Mouse (Mus musculus): Measurements from ENCODE around the gene Cul9. TPM values are rescaled to one million over a fixed set of nuclear protein-coding genes. Genes with fewer than 3 reads are reported as not detected.

Cul9 gene
- total RNA-seq, 1 experiment from 2014 or later, result 7.9 TPM

DNA sequence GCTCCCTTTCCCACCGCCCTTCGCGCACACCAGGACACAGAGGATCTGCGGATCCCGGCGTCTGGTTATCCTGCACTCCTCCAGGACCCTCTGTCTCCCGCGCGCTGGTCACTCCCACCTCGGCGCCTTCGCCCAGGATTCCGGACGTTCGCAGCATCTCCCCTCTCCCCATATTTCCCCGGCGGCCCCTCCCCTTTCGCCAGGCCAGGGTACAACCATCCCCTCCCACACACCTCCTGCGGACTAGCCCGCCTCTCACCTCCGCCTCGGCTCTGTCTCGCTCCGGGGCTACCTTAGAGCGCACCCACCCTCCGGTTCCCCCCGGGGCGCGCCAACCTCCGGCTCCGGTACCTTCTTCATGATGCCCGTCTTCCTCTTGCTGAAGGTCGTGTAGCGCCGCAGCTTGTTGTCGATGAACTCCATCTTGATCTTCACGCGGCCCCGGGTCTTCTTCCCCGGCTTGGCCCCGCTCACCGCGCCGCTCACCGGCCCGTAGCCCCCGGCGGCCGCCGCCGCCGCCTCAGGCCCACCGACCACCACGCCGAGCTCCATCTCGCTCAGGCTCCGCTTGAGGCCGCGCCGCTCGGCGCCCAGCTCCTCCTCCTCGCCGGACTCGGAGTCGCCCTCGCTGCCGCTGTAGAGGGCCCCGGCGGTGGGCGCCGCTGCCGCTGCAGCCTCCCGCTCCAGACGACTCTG, 8.9 kb upstream of the Cul9 start:
- ATAC-seq (ENCODE audit: extremely low read depth, insufficient number of reproducible peaks, low FRiP score, poor library complexity, severe bottlenecking), result no peak

- no peak for ATAC-seq (ENCODE audit: extremely low read depth, insufficient number of reproducible peaks, low FRiP score, poor library complexity, severe bottlenecking)
Observed at GRCm38 (mm10) chr17:46554646-46554976, 8.4 kb upstream of the Cul9 start.

DNA sequence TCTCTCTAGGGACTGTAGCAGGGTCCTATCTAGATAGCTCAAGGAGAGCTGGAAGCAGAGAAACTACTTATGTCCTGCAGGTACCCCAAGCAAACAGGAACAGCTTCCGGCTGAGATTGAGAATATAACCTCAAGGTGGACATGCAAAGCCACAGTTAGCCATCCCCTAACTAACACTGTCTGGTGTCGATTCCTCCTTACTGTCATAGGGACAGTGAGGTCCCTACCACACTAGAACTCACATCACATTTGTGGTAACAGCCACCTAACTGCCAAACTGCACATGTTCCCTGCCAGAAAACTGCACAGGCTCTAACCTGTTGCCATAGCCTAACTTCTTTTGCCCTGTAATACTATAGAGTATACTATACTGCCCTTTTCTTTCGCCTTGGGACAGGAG, 7.7 kb upstream of the Cul9 start:
- ATAC-seq (ENCODE audit: extremely low read depth, insufficient number of reproducible peaks, low FRiP score, poor library complexity, severe bottlenecking), result no peak

DNA sequence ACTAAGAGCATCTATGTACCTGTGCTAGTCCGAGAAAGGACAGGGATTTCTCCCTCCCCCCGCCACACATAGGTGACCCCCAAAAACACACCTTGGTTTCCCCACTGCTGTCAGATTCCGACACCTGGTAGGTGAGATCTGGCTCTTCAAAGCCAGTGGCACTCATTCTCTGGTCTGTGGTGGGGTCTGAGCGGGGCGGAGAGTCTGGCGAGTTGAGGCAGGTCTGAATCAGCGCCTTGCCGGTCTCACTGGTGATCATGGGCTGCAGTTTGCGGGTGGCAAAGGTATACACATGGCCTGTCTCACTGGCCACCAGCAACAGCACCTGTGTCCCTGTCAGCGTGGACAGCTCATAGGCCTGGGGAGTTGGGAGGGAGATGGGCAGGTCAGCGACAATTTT, 7.3 kb upstream of the Cul9 start:
- no peak for ATAC-seq (ENCODE audit: extremely low read depth, insufficient number of reproducible peaks, low FRiP score, poor library complexity, severe bottlenecking)

DNA sequence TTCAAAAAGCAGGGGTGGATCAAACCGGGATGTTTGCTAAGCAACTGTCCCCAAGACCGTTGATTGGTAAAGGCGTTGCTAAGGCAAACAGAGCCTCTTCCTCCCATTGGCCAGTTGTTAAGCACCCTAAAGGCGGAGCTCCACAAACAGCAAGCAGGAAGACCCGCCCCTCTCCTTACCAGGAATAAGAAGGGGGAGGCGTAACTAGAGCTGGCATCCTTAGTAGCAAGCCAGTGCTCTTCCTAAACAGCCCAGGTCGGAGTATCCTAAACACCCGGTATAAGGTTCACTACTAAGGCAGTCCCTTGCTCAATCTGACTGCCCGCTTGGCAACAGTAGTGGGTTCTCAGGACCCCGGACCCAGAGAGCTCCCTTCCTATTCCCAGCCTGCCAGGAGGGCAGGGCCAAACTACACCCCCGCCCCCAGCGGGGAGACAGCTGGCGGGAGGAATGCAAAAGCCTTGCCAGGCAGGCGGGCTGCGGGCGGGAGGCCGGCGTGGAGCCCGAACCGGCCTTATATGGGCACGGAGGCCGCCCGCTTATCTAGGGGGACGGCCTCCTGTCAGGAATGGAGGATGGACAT, 6.7 kb upstream of the Cul9 start:
- peak; percentile 15; the same call in 1 of the 2 replicates for ATAC-seq (ENCODE audit: extremely low read depth, insufficient number of reproducible peaks, low FRiP score, poor library complexity, severe bottlenecking)

GRCm38 (mm10) chr17:46552151-46552550, 6.0 kb upstream of the Cul9 start:
- no peak for ATAC-seq (ENCODE audit: extremely low read depth, insufficient number of reproducible peaks, low FRiP score, poor library complexity, severe bottlenecking)

DNA sequence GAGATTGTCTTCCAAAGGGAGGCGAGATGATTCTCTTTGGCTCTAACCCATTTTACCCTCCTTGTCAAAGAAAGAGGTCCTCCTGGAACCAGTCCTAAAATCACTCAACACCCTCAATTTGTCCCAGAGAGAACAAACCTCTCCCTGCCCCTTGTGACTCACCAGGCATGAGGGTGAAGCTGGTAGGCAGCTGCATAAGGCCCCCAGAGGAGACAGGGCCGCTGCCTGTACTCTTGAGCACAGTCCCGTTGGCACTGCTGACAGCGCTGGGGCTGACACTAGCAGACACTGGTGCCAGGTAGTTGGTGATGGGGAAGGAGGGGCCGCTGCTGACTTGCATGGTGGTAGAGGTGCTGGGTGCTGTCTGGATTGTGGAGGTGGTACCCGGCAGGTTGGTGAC, 5.2 kb upstream of the Cul9 start:
- no peak for ATAC-seq (ENCODE audit: extremely low read depth, insufficient number of reproducible peaks, low FRiP score, poor library complexity, severe bottlenecking)

GRCm38 (mm10) chr17:46550904-46551303, 4.7 kb upstream of the Cul9 start:
- ATAC-seq (ENCODE audit: extremely low read depth, insufficient number of reproducible peaks, low FRiP score, poor library complexity, severe bottlenecking), result no peak

- ATAC-seq (ENCODE audit: extremely low read depth, insufficient number of reproducible peaks, low FRiP score, poor library complexity, severe bottlenecking), result no peak
Observed at GRCm38 (mm10) chr17:46549642-46550041, 3.5 kb upstream of the Cul9 start.

DNA sequence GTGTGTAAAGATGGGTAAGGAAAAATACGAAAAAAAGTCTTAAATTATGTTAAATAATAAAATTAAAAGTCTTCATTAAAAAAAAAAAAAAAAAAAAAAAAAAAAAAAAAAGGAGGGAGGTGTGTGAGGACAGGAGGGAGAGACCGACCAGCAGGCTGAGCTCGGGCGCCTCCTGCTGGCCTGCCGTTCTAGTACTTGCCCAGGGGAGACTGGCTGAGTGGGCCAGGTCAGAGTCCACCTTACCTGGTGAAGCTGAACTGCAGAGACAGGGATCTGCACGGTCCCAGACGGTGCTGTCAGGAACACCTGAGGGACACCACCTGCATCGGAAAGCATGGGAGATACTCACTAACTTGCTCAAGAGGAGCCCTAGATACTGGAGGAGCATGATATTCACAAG, 3.0 kb upstream of the Cul9 start:
- ATAC-seq (ENCODE audit: extremely low read depth, insufficient number of reproducible peaks, low FRiP score, poor library complexity, severe bottlenecking), result peak; percentile 42; the same call in 1 of the 2 replicates

- no peak for ATAC-seq (ENCODE audit: extremely low read depth, insufficient number of reproducible peaks, low FRiP score, poor library complexity, severe bottlenecking)
Observed at GRCm38 (mm10) chr17:46548741-46549140, 2.6 kb upstream of the Cul9 start.

- ATAC-seq (ENCODE audit: extremely low read depth, insufficient number of reproducible peaks, low FRiP score, poor library complexity, severe bottlenecking), result no peak
Observed at GRCm38 (mm10) chr17:46547923-46548322, 1.7 kb upstream of the Cul9 start.

- no peak for ATAC-seq (ENCODE audit: extremely low read depth, insufficient number of reproducible peaks, low FRiP score, poor library complexity, severe bottlenecking)
Observed at GRCm38 (mm10) chr17:46546995-46547394, 807 bp upstream of the Cul9 start.

DNA sequence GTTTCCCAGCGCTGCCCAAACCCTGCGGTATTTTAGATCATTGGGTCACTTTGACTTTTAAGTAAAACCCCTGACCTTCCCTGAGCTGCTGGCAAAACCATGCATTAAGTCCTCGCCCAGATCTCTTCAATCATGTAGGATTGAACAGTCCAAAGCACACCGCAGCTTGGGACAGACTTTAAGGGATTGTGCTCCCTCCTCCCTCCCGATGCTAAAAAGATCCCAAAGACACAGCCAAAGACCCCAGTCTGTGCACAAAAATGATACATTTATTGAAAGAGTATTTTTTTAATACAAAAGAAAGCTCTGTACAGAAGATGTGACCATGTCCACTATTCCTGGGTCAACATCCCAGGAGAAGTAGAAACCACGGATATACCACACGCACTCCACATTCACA, 403 bp upstream of the Cul9 start:
- no peak for ATAC-seq (ENCODE audit: extremely low read depth, insufficient number of reproducible peaks, low FRiP score, poor library complexity, severe bottlenecking)

DNA sequence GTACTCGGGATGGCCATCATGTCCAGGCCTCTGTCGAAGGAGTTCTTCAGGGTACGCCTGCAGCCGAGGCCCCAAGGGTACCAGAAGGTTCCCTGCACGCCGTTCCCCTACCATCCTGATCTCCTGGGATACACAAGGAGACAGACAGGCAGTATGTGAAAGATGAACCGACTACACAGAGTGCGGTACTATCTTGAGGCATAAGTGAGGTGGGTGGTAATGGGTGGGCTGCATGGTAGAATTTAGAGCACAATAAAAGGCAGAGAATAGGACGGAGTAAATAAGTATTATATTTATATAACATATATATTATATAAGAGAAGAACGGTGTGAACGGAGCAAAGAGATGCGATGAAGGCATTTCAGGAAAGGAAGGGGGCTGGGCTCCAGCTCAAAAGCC, 2.5 kb downstream of the Cul9 start:
- ATAC-seq (ENCODE audit: extremely low read depth, insufficient number of reproducible peaks, low FRiP score, poor library complexity, severe bottlenecking), result no peak

DNA sequence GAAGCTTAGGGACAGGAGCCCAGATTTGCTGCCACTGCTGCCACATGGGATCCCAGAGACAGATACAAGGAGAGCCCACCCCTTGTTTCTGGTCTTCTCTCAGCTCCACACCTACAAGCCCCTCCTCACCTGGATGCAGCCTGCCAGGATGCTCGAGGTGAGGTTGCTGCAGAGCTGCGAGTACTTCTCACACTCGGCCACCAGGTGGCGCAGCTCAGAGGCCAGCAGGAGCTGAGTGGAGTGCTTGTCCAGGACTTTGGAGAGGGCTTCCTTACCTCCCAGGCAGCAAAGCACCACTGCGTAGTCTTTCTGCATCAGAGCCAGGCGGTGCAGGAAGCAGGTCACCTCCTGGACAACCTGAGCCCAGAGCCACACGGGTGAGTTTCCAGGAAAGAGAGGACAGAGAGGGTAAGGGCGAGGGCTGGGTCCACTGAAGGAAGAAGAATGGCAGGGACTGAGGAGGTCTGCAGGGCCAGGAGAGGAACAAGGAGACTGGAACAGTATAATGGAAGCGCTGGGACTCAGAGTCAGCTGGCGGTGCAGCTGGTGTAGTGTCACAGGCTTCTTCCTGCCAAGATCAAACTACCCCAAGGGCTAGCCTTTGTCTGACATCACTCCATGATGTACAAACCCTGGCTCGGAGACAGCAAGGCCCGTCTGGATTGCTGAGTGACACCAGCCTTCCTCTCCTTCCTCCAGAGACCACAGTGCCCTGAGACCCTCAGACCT, 20.4 kb downstream of the Cul9 start:
- ATAC-seq (ENCODE audit: extremely low read depth, insufficient number of reproducible peaks, low FRiP score, poor library complexity, severe bottlenecking), result peak; percentile 52

- no peak for ATAC-seq (ENCODE audit: extremely low read depth, insufficient number of reproducible peaks, low FRiP score, poor library complexity, severe bottlenecking)
Observed at GRCm38 (mm10) chr17:46525065-46525464, 21.1 kb downstream of the Cul9 start.

- no peak for ATAC-seq (ENCODE audit: extremely low read depth, insufficient number of reproducible peaks, low FRiP score, poor library complexity, severe bottlenecking)
Observed at GRCm38 (mm10) chr17:46521963-46522668, 24.1 kb downstream of the Cul9 start.

DNA sequence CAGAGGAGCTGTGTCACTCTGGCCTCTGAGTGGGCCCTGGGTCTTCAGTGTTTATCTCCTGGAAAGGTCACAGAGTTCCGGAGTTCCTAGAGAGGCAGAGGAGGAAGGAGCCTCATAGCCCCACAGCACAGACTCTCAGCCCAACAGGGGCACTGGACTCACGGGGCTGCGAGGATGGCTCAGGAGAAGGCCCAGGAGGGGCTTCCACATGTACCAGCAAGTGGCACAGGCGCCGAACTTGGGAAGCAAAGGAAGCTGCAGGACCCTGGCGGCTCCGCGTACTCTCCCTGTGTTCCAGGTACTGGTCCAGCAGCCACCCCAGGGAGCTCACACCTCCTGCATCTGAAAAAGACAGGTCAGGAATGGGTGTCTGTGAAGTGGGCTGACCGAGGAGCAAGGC, 25.0 kb downstream of the Cul9 start:
- no peak for ATAC-seq (ENCODE audit: extremely low read depth, insufficient number of reproducible peaks, low FRiP score, poor library complexity, severe bottlenecking)
